Mouse (Mus musculus): Measurements from ENCODE around the gene E130218I03Rik. TPM values are rescaled to one million over a fixed set of nuclear protein-coding genes. Genes with fewer than 3 reads are reported as not detected.

Gene E130218I03Rik
- polyA plus RNA-seq (2012; rRNA removed) = 0.04 TPM in 1 of 2 replicates, not detected in the other

DNA sequence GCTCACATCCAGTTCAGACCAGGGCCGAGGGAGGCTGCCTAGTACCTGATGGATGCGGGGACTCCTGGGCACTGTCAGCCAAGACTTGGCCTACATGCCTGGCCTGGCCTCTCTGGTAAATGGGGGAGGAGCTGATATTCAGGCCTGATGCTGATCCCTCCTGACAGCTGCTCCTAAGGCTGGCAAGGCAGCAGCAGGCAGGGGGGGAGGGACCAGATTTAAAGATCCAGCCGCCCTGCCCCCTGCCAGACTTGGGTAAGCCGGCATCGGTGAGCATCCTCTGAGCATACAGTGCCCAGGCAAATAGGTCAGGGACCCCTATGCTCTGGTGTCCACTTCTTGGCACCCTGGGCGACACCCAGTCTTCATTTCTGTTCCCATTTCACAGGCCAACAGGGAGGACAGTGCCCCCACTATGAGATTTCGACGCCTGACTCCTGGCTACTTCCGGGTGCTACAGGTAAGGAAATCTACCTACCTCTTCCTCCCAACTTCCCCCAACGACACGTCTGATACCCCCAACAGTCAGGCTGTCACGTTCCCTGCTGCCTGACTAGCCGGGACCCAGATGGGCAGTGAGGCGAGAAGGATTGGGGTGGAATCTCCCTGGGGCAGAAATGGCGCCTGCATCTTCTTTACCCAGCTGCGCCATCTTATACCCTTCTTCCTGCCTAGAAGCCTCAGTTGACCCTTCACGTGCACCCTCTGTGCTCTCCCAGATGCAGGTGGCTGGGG lies at the start of gene E130218I03Rik:
TSS of gene E130218I03Rik (plus strand) at position 147 of the 735 bp plus-strand sequence.

DNA sequence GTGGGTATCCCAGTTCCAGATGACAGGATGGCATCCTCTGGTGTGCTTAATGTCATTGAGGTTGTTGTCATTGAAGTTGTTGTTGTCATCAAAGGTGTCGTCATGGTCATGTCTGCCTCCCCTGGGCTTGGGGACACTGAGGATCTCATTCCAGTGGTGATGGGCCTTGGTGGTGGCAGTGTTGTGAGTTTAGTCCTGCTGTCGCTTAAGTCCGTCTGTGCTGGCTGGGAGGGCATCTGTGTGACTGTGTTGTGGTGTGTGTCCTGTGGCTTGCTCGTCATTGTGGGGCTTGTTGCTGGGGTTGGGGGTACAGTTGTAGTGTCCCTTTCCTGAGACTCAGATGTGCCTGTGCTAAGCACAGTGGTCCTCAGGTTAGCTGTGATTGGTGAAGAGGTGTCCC lies 40.6 kb upstream of the E130218I03Rik start, which contains the start of gene Gm7534:
TSS of gene Gm7534 (minus strand) at position 101 of the 400 bp plus-strand sequence.

GRCm38 (mm10) chr4:134227194-134227593 lies 16.3 kb upstream of the E130218I03Rik start, which contains the start of gene Catsper4:
Gene Catsper4 (minus strand): TSS chr4:134227383.

DNA sequence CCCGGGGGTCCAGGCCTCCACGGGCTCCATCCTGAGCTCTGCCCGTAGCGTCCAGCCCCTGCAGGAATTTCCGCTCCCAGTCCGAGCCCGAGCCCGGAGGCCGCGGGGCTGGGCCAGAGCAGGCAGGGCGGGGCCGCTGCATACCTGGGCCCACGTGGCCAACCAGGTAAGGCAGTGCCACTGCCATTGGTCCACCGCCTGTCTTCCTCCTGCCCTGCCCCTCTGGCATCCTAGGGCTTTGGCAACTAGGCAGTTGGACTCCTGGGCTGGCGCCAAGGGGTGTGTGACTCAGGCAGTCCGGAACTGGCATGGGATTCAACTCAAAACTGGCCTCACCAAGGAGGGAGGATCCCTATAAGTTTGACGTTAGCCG lies 5.2 kb upstream of the E130218I03Rik start, which contains the start of gene Cnksr1:
TSS of gene Cnksr1 (minus strand) at position 121 of the 373 bp plus-strand sequence.

GRCm38 (mm10) chr4:134245148-134245843 lies 1.8 kb downstream of the E130218I03Rik start, which contains the start of gene Zfp593:
Gene Zfp593 (minus strand): TSS chr4:134245592.

DNA sequence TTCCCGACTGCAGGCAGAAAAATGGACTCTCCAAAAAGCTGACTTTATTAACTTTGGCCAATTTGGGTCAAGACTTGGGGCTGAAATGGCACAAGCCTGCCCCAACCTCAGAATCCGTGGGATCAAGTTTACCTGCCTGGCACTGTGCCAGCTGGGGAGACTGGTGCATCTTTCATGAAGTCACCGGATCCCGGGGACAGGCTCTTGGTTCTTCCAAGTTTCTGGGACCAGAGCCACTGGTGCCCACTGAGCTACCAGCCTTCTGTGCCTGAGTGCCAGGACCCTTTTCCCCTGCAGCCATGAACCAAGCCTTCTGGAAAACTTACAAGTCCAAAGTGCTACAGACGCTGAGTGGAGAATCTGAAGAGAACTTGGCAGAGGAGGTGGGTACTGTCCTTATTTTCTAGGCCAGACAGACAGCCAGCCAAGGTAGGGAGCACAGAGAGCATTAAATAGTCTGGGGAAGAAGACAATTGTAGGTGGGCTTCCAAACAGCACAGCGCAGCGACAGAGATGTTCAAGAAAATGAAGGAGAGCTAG lies 3.3 kb downstream of the E130218I03Rik start, which contains the start of gene Gm30191:
TSS of gene Gm30191 (plus strand) at position 217 of the 540 bp plus-strand sequence.

DNA sequence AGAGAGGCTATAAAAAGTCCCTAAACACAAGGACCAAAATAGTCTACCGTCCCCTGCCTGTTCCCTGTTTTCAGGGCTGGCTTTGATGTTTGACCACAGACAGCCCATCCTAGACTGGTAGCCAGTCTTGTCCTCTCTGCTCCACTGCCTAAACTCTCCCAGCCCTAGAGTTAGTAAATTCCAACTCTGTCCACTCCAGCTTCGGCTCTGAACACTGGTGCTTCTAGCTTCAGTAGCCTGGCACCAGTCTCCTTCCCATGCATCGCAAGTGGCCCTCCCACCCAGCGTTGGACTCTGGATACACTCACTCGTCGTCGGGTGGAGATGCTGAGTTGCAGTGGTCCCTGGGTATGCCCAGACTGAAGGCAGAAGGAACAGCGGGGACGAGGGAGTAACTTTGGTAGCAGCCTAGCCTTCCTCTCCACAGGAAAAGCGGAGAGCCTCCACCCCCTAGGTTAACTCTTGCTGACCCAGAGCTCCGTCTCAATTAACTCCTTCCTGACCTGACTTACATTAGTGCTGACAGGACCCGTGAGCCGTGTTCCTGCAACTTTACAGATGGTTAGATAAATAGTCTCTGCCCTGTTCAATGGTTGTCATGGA lies 10.4 kb downstream of the E130218I03Rik start, which contains the start of gene Grrp1:
TSS of gene Grrp1 (minus strand) at position 385 of the 603 bp plus-strand sequence.

DNA sequence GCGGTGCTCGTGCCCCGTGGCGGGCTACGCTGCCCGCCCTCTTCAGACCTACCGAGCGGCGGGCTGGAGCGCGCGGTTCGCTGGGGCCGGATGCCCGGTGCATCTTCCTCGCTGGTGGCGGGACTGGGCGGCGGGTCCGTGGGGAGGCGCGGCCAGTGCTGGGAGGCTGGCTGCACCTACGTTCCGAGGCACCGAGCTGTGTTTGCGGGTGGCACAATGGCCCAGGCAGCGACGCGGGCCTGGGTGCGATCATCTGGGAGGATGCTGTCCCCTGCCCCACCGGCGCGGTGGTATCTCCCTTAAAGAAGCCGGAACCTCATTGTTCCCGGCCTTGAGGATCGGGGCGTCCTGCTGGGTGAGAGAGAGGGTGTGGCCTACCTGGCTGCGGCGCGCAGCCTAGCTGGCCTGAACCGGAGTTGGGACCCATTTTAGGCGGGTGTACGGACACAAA lies 44.1 kb downstream of the E130218I03Rik start, which contains the start of gene Pdik1l:
TSS of gene Pdik1l (minus strand) at position 321 of the 451 bp plus-strand sequence.

Other genes starting within 250 kb of the E130218I03Rik start
- 48.2 and 49.5 TPM in 2 replicates for gene Dhdds, start 242.7 kb upstream of the E130218I03Rik start, polyA plus RNA-seq (2012; rRNA removed)
- gene Lin28a, start 224.8 kb upstream of the E130218I03Rik start, polyA plus RNA-seq (2012; rRNA removed) = 0.32 and 0.36 TPM in 2 replicates
- gene Zfp683, start 189.8 kb upstream of the E130218I03Rik start, polyA plus RNA-seq (2012; rRNA removed) = 0.04 TPM in 1 of 2 replicates, not detected in the other
- 1.2 and 2.1 TPM in 2 replicates for gene Crybg2, start 182.8 kb upstream of the E130218I03Rik start, polyA plus RNA-seq (2012; rRNA removed)
- gene Cd52, start 148.6 kb upstream of the E130218I03Rik start, polyA plus RNA-seq (2012; rRNA removed) = 7.7 and 8.2 TPM in 2 replicates
- 23.9 and 27.0 TPM in 2 replicates for gene Ubxn11, start 141.1 kb upstream of the E130218I03Rik start, polyA plus RNA-seq (2012; rRNA removed)
- 205 and 259 TPM in 2 replicates for gene Sh3bgrl3, start 114.9 kb upstream of the E130218I03Rik start, polyA plus RNA-seq (2012; rRNA removed)
- 28.7 and 29.6 TPM in 2 replicates for gene Cep85, start 56.5 kb upstream of the E130218I03Rik start, polyA plus RNA-seq (2012; rRNA removed)
- not detected in 2 replicates for gene Gm7534, start 40.7 kb upstream of the E130218I03Rik start, polyA plus RNA-seq (2012; rRNA removed)
- gene Catsper4, start 16.3 kb upstream of the E130218I03Rik start, polyA plus RNA-seq (2012; rRNA removed) = 0.16 and 0.18 TPM in 2 replicates
- gene Cnksr1, start 5.3 kb upstream of the E130218I03Rik start, polyA plus RNA-seq (2012; rRNA removed) = 0.26 and 0.80 TPM in 2 replicates
- gene Zfp593, start 1.9 kb downstream of the E130218I03Rik start, polyA plus RNA-seq (2012; rRNA removed) = 13.7 and 14.4 TPM in 2 replicates
- gene Gm30191, start 3.3 kb downstream of the E130218I03Rik start, polyA plus RNA-seq (2012; rRNA removed) = 0.16 TPM in 1 of 2 replicates, not detected in the other
- gene Grrp1, start 10.4 kb downstream of the E130218I03Rik start, polyA plus RNA-seq (2012; rRNA removed) = 14.5 and 17.0 TPM in 2 replicates
- 15.2 and 16.8 TPM in 2 replicates for gene Pdik1l, start 44.2 kb downstream of the E130218I03Rik start, polyA plus RNA-seq (2012; rRNA removed)
- gene Trim63, start 71.5 kb downstream of the E130218I03Rik start, polyA plus RNA-seq (2012; rRNA removed) = 0.17 and 1.2 TPM in 2 replicates
- 0.02 and 0.10 TPM in 2 replicates for gene Slc30a2, start 99.5 kb downstream of the E130218I03Rik start, polyA plus RNA-seq (2012; rRNA removed)
- gene Extl1, start 140.2 kb downstream of the E130218I03Rik start, polyA plus RNA-seq (2012; rRNA removed) = 0.34 and 2.1 TPM in 2 replicates
- gene Pafah2, start 152.7 kb downstream of the E130218I03Rik start, polyA plus RNA-seq (2012; rRNA removed) = 13.7 and 15.8 TPM in 2 replicates
- gene Stmn1, start 224.7 kb downstream of the E130218I03Rik start, polyA plus RNA-seq (2012; rRNA removed) = 1,707 and 1,926 TPM in 2 replicates

Measured in central nervous system, embryonic 14 days (tissue).